Mouse (Mus musculus): ENCODE results near the gene Tmem170b. TPM values are rescaled to one million over a fixed set of nuclear protein-coding genes. Genes with fewer than 3 reads are reported as not detected.

Gene Tmem170b
- polyA plus RNA-seq, 1 experiment: 6.0 TPM

Other genes starting within 250 kb of the Tmem170b start
- 4.9 and 7.5 TPM in 2 replicates for gene Nedd9, start 118.5 kb upstream of the Tmem170b start, polyA plus RNA-seq (2012; ENCODE audit: insufficient read depth, insufficient read length, missing spikeins)
- gene Adtrp, start 241.8 kb downstream of the Tmem170b start, polyA plus RNA-seq (2012; ENCODE audit: insufficient read depth, insufficient read length, missing spikeins): 103 and 115 TPM in 2 replicates